Mouse (Mus musculus): ENCODE measurements at regions not wholly inside any gene's neighbourhood (a gene's known extent, or its start where the extent isn't known, plus 50 kb on each side); places are given as distances from the start of the nearest gene placed in this dataset.

DNA sequence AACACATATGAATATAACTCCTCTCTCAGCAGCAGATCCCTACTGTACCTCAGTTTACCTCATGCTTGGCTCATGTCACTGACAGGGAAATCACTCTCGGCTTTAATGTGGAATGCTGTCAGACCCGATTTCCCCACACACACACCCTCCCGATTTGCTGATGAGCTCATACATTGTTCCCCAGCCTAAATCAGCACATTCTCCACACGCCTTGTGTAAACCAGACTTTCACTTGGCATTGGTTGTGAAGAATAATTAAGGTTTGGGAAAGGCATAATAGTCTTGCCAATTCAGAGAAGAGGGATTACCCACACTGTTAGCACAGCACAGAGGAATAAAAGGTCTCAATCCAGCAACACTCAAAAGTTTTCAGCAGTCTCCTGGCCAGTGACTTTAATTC lies 268.4 kb upstream of the Nt5e start:
- no peaks in the 10 kb centered on the region for H3K9me3 ChIP-seq (replicated peaks)
- 70% methylated on average over 4 of the region's 4 CpGs for WGBS
- peaks cover 9% of the 10 kb centered on the region; the same call in 1 of the 2 replicates for H3K4me1 ChIP-seq
- DNase-seq (ENCODE audit: low spot score): no peak
- H3K27ac ChIP-seq (replicated peaks): no peak overlapping the region
- H3K27me3 ChIP-seq (ENCODE audit: low read depth, poor library complexity, severe bottlenecking): no peaks in the 10 kb centered on the region
- H3K36me3 ChIP-seq: no peaks in the 10 kb centered on the region
- no peak overlapping the region for H3K4me3 ChIP-seq

GRCm38 (mm10) chr9:88059005-88059404 lies 268.0 kb upstream of the Nt5e start:
- WGBS: 86% methylated on average over 3 of the region's 3 CpGs
- H3K4me3 ChIP-seq: no peak overlapping the region
- H3K36me3 ChIP-seq: no peaks in the 10 kb centered on the region
- peaks cover 13% of the 10 kb centered on the region for H3K4me1 ChIP-seq
- DNase-seq (ENCODE audit: low spot score): no peak
- no peaks in the 10 kb centered on the region for H3K27me3 ChIP-seq (ENCODE audit: low read depth, poor library complexity, severe bottlenecking)
- no peak overlapping the region; the same call in 1 of the 2 replicates for H3K27ac ChIP-seq (replicated peaks)
- no peaks in the 10 kb centered on the region for H3K9me3 ChIP-seq (replicated peaks)

GRCm38 (mm10) chr9:88063973-88064676 lies 262.9 kb upstream of the Nt5e start:
- Histone ChIP-seq H3K36me3 (no peaks in the 10 kb centered on the region), H3K27me3 (ENCODE audit: low read depth, poor library complexity, severe bottlenecking) (no peaks in the 10 kb centered on the region), H3K4me1 (peaks cover 18% of the 10 kb centered on the region), H3K4me3 (no peak overlapping the region), H3K27ac (replicated peaks) (no peak overlapping the region), H3K9me3 (replicated peaks) (no peaks in the 10 kb centered on the region)
- DNase-seq (ENCODE audit: low spot score): no peak
- WGBS: 31% methylated on average over 3 of the region's 3 CpGs

GRCm38 (mm10) chr9:88065057-88065456 lies 261.9 kb upstream of the Nt5e start:
- Histone ChIP-seq H3K27ac (replicated peaks) (no peak overlapping the region), H3K4me3 (no peak overlapping the region), H3K9me3 (replicated peaks) (no peaks in the 10 kb centered on the region), H3K4me1 (peaks cover 17% of the 10 kb centered on the region), H3K36me3 (no peaks in the 10 kb centered on the region), H3K27me3 (ENCODE audit: low read depth, poor library complexity, severe bottlenecking) (no peaks in the 10 kb centered on the region)
- WGBS: 56% methylated on average over 4 of the region's 4 CpGs
- DNase-seq (ENCODE audit: low spot score): no peak

GRCm38 (mm10) chr9:88065777-88066176 lies 261.2 kb upstream of the Nt5e start:
- H3K36me3 ChIP-seq: no peaks in the 10 kb centered on the region
- WGBS: 86% methylated on average over 7 of the region's 7 CpGs
- H3K4me3 ChIP-seq: no peak overlapping the region
- H3K9me3 ChIP-seq (replicated peaks): no peaks in the 10 kb centered on the region
- H3K27ac ChIP-seq (replicated peaks): no peak overlapping the region
- H3K27me3 ChIP-seq (ENCODE audit: low read depth, poor library complexity, severe bottlenecking): no peaks in the 10 kb centered on the region
- H3K4me1 ChIP-seq: peaks cover 17% of the 10 kb centered on the region
- no peak for DNase-seq (ENCODE audit: low spot score)

DNA sequence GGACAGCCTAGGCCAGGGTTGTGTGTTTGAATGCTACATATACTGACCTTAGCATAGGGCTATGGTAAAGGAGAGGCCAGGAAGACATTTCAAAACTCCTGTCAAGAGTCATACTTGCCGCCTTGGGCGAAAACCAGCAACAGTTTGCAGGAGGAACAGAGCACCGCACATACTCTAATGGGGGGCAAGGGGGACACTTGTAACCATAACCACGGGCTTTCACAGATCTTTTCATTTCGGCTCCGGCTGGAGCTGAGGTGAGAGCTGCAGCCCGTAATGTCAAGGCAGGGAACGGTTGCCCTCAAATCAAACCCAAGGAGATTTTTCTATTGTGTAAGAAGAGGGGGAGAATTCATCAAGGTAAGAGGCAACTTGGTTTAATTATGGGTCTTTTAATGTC lies 258.7 kb upstream of the Nt5e start:
- H3K4me3 ChIP-seq: no peak overlapping the region
- DNase-seq (ENCODE audit: low spot score): no peak
- no peaks in the 10 kb centered on the region for H3K9me3 ChIP-seq (replicated peaks)
- 93% methylated on average over 8 of the region's 8 CpGs for WGBS
- H3K27me3 ChIP-seq (ENCODE audit: low read depth, poor library complexity, severe bottlenecking): no peaks in the 10 kb centered on the region
- no peaks in the 10 kb centered on the region for H3K36me3 ChIP-seq
- peaks cover 17% of the 10 kb centered on the region for H3K4me1 ChIP-seq
- H3K27ac ChIP-seq (replicated peaks): no peak overlapping the region

DNA sequence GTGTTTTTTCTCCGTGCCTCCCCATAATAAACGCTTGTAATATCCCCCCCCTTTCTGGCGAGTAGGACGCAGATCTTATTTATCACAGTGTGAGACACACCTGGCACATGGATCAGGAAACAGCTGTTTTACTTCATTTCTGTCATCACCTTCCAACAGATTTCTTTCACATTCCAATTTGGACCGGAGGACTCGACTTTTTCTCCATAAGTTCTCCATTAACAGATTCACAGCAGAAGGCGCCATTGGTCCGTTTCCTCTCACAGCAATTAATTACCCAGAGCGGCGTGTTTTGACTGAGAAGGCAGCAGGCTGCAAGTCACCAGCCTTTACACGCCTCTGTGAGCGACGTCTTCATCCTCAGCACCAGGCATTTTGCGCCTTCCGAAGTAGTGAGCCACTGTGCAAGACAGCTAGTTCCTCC lies 258.1 kb upstream of the Nt5e start:
- DNase-seq (ENCODE audit: low spot score): no peak
- Histone ChIP-seq H3K27me3 (ENCODE audit: low read depth, poor library complexity, severe bottlenecking) (no peaks in the 10 kb centered on the region), H3K36me3 (no peaks in the 10 kb centered on the region), H3K4me3 (no peak overlapping the region), H3K27ac (replicated peaks) (no peak overlapping the region), H3K9me3 (replicated peaks) (no peaks in the 10 kb centered on the region), H3K4me1 (peaks cover 13% of the 10 kb centered on the region)
- WGBS: 83% methylated on average over 15 of the region's 15 CpGs

DNA sequence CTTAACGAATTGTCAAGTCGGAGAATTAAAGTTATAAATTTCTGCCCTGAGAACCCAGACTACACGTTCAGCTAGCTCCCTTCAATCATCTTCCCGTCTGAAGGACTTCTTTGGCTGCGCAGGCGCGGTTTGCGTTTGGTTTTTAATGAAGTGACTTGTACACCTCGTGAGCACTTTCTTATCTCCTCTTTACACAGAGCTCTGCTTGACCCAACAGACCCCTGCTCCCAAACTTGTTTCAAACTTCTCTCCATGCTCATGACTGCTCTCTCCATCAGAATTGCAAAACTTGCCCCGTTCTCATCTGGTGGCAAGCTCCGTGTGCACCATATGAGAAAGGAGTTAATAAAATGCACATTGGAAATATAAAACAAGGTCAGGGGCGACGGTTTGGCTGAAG lies 257.2 kb upstream of the Nt5e start:
- DNase-seq (ENCODE audit: low spot score): no peak
- no peaks in the 10 kb centered on the region for H3K27me3 ChIP-seq (ENCODE audit: low read depth, poor library complexity, severe bottlenecking)
- no peaks in the 10 kb centered on the region for H3K9me3 ChIP-seq (replicated peaks)
- 90% methylated on average over 13 of the region's 13 CpGs for WGBS
- H3K27ac ChIP-seq (replicated peaks): no peak overlapping the region
- peaks cover 4% of the 10 kb centered on the region for H3K4me1 ChIP-seq
- no peak overlapping the region for H3K4me3 ChIP-seq
- H3K36me3 ChIP-seq: no peaks in the 10 kb centered on the region

GRCm38 (mm10) chr9:88073165-88073564 lies 253.8 kb upstream of the Nt5e start:
- WGBS: 14% methylated on average over 6 of the region's 6 CpGs
- H3K4me3 ChIP-seq: no peak overlapping the region
- DNase-seq (ENCODE audit: low spot score): peak; percentile 38
- H3K27me3 ChIP-seq (ENCODE audit: low read depth, poor library complexity, severe bottlenecking): no peaks in the 10 kb centered on the region
- no peaks in the 10 kb centered on the region for H3K4me1 ChIP-seq
- H3K9me3 ChIP-seq (replicated peaks): no peaks in the 10 kb centered on the region
- H3K27ac ChIP-seq (replicated peaks): no peak overlapping the region
- H3K36me3 ChIP-seq: no peaks in the 10 kb centered on the region

GRCm38 (mm10) chr9:88073579-88073978 lies 253.4 kb upstream of the Nt5e start:
- WGBS: 87% methylated on average over 7 of the region's 7 CpGs
- no peak for DNase-seq (ENCODE audit: low spot score)

GRCm38 (mm10) chr9:88082931-88083479 lies 244.0 kb upstream of the Nt5e start:
- no peak for DNase-seq (ENCODE audit: low spot score)
- 72% methylated on average over 5 of the region's 5 CpGs for WGBS
- Histone ChIP-seq H3K27me3 (ENCODE audit: low read depth, poor library complexity, severe bottlenecking) (no peaks in the 10 kb centered on the region), H3K4me1 (no peaks in the 10 kb centered on the region), H3K9me3 (replicated peaks) (no peaks in the 10 kb centered on the region), H3K27ac (replicated peaks) (no peak overlapping the region), H3K36me3 (no peaks in the 10 kb centered on the region), H3K4me3 (no peak overlapping the region)

More at GRCm38 (mm10) chr9:88073579-88073978, 253.4 kb upstream of the Nt5e start:
- no peaks in the 10 kb centered on the region for H3K36me3 ChIP-seq
- no peak overlapping the region for H3K4me3 ChIP-seq
- no peaks in the 10 kb centered on the region for H3K27me3 ChIP-seq (ENCODE audit: low read depth, poor library complexity, severe bottlenecking)
- H3K27ac ChIP-seq (replicated peaks): no peak overlapping the region
- no peaks in the 10 kb centered on the region for H3K4me1 ChIP-seq
- no peaks in the 10 kb centered on the region for H3K9me3 ChIP-seq (replicated peaks)

GRCm38 (mm10) chr9:88085181-88085816 lies 241.7 kb upstream of the Nt5e start:
- Histone ChIP-seq H3K4me3 (no peak overlapping the region), H3K27ac (replicated peaks) (no peak overlapping the region), H3K4me1 (no peaks in the 10 kb centered on the region), H3K27me3 (ENCODE audit: low read depth, poor library complexity, severe bottlenecking) (no peaks in the 10 kb centered on the region), H3K36me3 (no peaks in the 10 kb centered on the region), H3K9me3 (replicated peaks) (no peaks in the 10 kb centered on the region)
- no peak for DNase-seq (ENCODE audit: low spot score)
- WGBS: 92% methylated on average over 11 of the region's 11 CpGs

DNA sequence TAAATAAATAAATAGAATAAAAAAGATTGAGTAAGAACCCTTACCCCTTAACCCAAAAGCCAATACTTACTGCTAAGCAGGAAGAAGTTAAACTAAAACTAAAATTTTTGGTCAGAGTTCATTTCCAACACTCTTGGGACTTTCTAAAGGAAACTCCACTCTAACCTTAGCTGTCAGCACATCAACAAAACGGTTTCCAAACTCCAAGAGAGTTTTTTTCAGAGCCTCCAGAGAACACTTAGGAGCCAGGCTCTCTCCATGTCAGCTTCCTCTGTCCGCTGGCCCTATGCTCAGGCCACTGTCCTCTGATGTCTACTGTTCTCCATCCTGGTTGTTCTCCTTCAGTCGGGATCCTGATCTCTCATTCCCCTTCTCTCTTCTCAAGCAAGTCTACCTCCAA lies 241.1 kb upstream of the Nt5e start:
- Histone ChIP-seq H3K27ac (replicated peaks) (no peak overlapping the region), H3K9me3 (replicated peaks) (no peaks in the 10 kb centered on the region), H3K27me3 (ENCODE audit: low read depth, poor library complexity, severe bottlenecking) (no peaks in the 10 kb centered on the region), H3K36me3 (no peaks in the 10 kb centered on the region), H3K4me3 (no peak overlapping the region), H3K4me1 (no peaks in the 10 kb centered on the region)
- WGBS: 76% methylated on average over 3 of the region's 3 CpGs
- DNase-seq (ENCODE audit: low spot score): no peak
